9 mouse cellular contexts compared by ENCODE assay signal in genomic region chr16:17986456-17987132, GRCm38 (mm10). TPM values are rescaled to one million over a fixed set of nuclear protein-coding genes. Genes with fewer than 3 reads are reported as not detected.
DNase-seq lines count a peak whose midpoint lies in the region; ATAC-seq and TF ChIP-seq lines count a peak whose summit lies in the region.
"Had no signal": no experiment of that assay in that cellular context is flagged by ENCODE, and none has a peak within 500 bp of the region (broad histone marks: within the 10 kb centered on the region; RNA-seq: fewer than 3 reads in every experiment).

No protein-coding gene starts in this region.

- H3K79me2 ChIP-seq in MEL (ENCODE audit: control insufficient read depth, insufficient read depth, low read length, poor library complexity), result no peaks in the 10 kb centered on the region

- no peaks in the 10 kb centered on the region for H3K27me3 ChIP-seq in MEL (ENCODE audit: control insufficient read depth in 1 of 2, insufficient read depth in 2 of 2, low read length in 2 of 2)
- 0 out of 2 replicates have a peak, but pooled peaks cover 8% of the 10 kb centered on the region for H3K27me3 ChIP-seq in heart, embryonic 13.5 days (replicated peaks)
- H3K27me3 ChIP-seq in stomach, postnatal 0 days (ENCODE audit: control insufficient read depth, insufficient read depth, low read length), result no peaks in the 10 kb centered on the region
- H3K27me3 ChIP-seq: stomach, embryonic 15.5 days had no signal

- TF ChIP-seq RAD21 in MEL (IDR thresholded peaks at IDR 0.05; ENCODE audit: low read depth, low read length), result peak; percentile 91

- H3K27ac ChIP-seq in MEL (ENCODE audit: control insufficient read depth, low read depth, low read length), result no peak overlapping the region
- no peak overlapping the region for H3K27ac ChIP-seq in heart, embryonic 13.5 days (replicated peaks)
- H3K27ac ChIP-seq in stomach, postnatal 0 days (replicated peaks), result no peak overlapping the region
- H3K27ac ChIP-seq: stomach, embryonic 15.5 days had no signal

- ATAC-seq in heart, embryonic 13.5 days (ENCODE audit: extremely low read depth, insufficient number of reproducible peaks, low FRiP score, low TSS enrichment), result no peak
- peak; percentile 79 for ATAC-seq in stomach, postnatal 0 days (ENCODE audit: low FRiP score, low TSS enrichment)

- 51% methylated on average over 10 of the region's 10 CpGs for WGBS in heart, embryonic 13.5 days
- 51% methylated on average over 10 of the region's 10 CpGs for WGBS in stomach, postnatal 0 days

- H3K4me3 ChIP-seq in MEL (ENCODE audit: control insufficient read depth in 1 of 2, insufficient read depth in 1 of 2, low read depth in 2 of 2, low read length in 2 of 2), result no peak overlapping the region
- no peak overlapping the region for H3K4me3 ChIP-seq in heart, embryonic 13.5 days
- H3K4me3 ChIP-seq in stomach, postnatal 0 days (ENCODE audit: low read depth, low read length), result no peak overlapping the region
- H3K4me3 ChIP-seq: stomach, embryonic 15.5 days had no signal

- H3K4me2 ChIP-seq in heart, embryonic 13.5 days, result no peak overlapping the region
- H3K4me2 ChIP-seq in stomach, postnatal 0 days (replicated peaks; ENCODE audit: low read depth), result no peak overlapping the region
- H3K4me2 ChIP-seq: stomach, embryonic 15.5 days had no signal

- no peak for TF ChIP-seq POLR2A in MEL (IDR thresholded peaks at IDR 0.05; ENCODE audit: control insufficient read depth in 1 of 2, insufficient read depth in 1 of 2, low read depth in 1 of 2, low read length in 2 of 2, poor library complexity in 1 of 2)

- TF ChIP-seq CTCF in MEL (IDR thresholded peaks at IDR 0.05 in 2 of 3, conservative IDR thresholded peaks at IDR 0.05 in 1 of 3; ENCODE audit: control insufficient read depth in 1 of 3, insufficient read depth in 1 of 3, low read depth in 2 of 3, low read length in 3 of 3, poor library complexity in 1 of 3, severe bottlenecking in 1 of 3), result peak; percentile 87 to 92 (median 91)
- peak; percentile 91 for TF ChIP-seq CTCF in stomach, postnatal 0 days (IDR thresholded peaks at IDR 0.05; ENCODE audit: low read depth)

- H3K9ac ChIP-seq in MEL (ENCODE audit: control insufficient read depth, low read depth, low read length, poor library complexity, severe bottlenecking), result no peak overlapping the region
- 0 out of 2 replicates have a peak overlapping the region, but pooled peaks have one; percentile 25 for H3K9ac ChIP-seq in heart, embryonic 13.5 days
- H3K9ac ChIP-seq in stomach, postnatal 0 days (ENCODE audit: low read length), result no peak overlapping the region
- H3K9ac ChIP-seq: stomach, embryonic 15.5 days had no signal

- no peaks in the 10 kb centered on the region for H3K9me3 ChIP-seq in MEL (replicated peaks; ENCODE audit: insufficient read depth, low read length)
- H3K9me3 ChIP-seq in heart, embryonic 13.5 days, result peaks cover 21% of the 10 kb centered on the region
- H3K9me3 ChIP-seq in stomach, postnatal 0 days (ENCODE audit: control insufficient read depth, low read length), result 0 out of 2 replicates have a peak, but pooled peaks cover under 1% of the 10 kb centered on the region
- H3K9me3 ChIP-seq: stomach, embryonic 15.5 days had no signal

- intact Hi-C loops in heart, postnatal 25 days (cut with DNase I), result loop anchor here (1.0 to 5.0 kb wide), 3 partner anchors 59 to 129 kb away; partner anchors contain the start of genes Ess2 and Slc25a1

- DNase-seq in heart, adult 11 months, result peak; percentile 92
- no peak for DNase-seq in heart, postnatal 25 days (ENCODE audit: low spot score)
- peak; percentile 75 for DNase-seq in MEL (ENCODE audit: low read depth, low spot score)
- peak; percentile 78 to 83 for DNase-seq in cerebellum, postnatal 10 days
- DNase-seq in layer of hippocampus, postnatal 25 days (ENCODE audit: extremely low spot score in 1 of 2, low spot score in 1 of 2), result peak; percentile 20 to 57
- peak; percentile 59 for DNase-seq in mesoderm, embryonic 11.5 days (ENCODE audit: low read depth, low spot score)
- peak; percentile 74 for DNase-seq in stomach, postnatal 0 days (ENCODE audit: low spot score)

- no peak for TF ChIP-seq EP300 in MEL (IDR thresholded peaks at IDR 0.05; ENCODE audit: low read depth in 1 of 2, low read length in 2 of 2)
- no peak for TF ChIP-seq EP300 in stomach, postnatal 0 days (optimal IDR thresholded peaks at IDR 0.05)

- H3K36me3 ChIP-seq in MEL (ENCODE audit: control insufficient read depth in 1 of 2, insufficient read depth in 2 of 2, low read length in 2 of 2), result no peaks in the 10 kb centered on the region
- H3K36me3 ChIP-seq in heart, embryonic 13.5 days, result no peaks in the 10 kb centered on the region
- no peaks in the 10 kb centered on the region for H3K36me3 ChIP-seq in stomach, postnatal 0 days (ENCODE audit: control insufficient read depth, insufficient read depth, low read length)
- H3K36me3 ChIP-seq: stomach, embryonic 15.5 days had no signal

- peaks cover 0 to 5% of the 10 kb centered on the region in 2 experiments; a peak in 2 of 4 replicates for H3K4me1 ChIP-seq in MEL (ENCODE audit: control insufficient read depth in 1 of 2, insufficient read depth in 2 of 2, low read length in 2 of 2)
- H3K4me1 ChIP-seq in heart, embryonic 13.5 days, result peaks cover 7% of the 10 kb centered on the region
- no peaks in the 10 kb centered on the region for H3K4me1 ChIP-seq in stomach, postnatal 0 days (replicated peaks; ENCODE audit: control insufficient read depth, insufficient read depth)
- H3K4me1 ChIP-seq: stomach, embryonic 15.5 days had no signal

TF ChIP-seq in MEL, 35 proteins besides CTCF, POLR2A, EP300 and RAD21:
- TF ChIP-seq MAX (IDR thresholded peaks at IDR 0.05; ENCODE audit: low read length), result no peak
- TF ChIP-seq ZNF384 (IDR thresholded peaks at IDR 0.05; ENCODE audit: low read depth, low read length), result 0 out of 2 replicates have a peak, but pooled peaks have one; percentile 21
- peak; percentile 94 for TF ChIP-seq SMC3 (IDR thresholded peaks at IDR 0.05; ENCODE audit: low read depth, low read length)
- TF ChIP-seq UBTF (IDR thresholded peaks at IDR 0.05; ENCODE audit: borderline replicate concordance, insufficient read depth, low read depth, low read length), result no peak
- 0 out of 2 replicates have a peak, but pooled peaks have one; percentile 49 for TF ChIP-seq MYC (IDR thresholded peaks at IDR 0.05; ENCODE audit: low read depth, low read length)
- TF ChIP-seq HCFC1 (IDR thresholded peaks at IDR 0.05; ENCODE audit: low read depth, low read length), result no peak
- TF ChIP-seq MXI1 (IDR thresholded peaks at IDR 0.05; ENCODE audit: low read depth, low read length), result no peak
- peak; percentile 91 for TF ChIP-seq ZC3H11A (IDR thresholded peaks at IDR 0.05; ENCODE audit: low read depth, low read length)

RNA-seq across cellular contexts. Expression of gene Vpreb2, which starts 6.4 kb away (rescaled TPM):
- total RNA-seq in heart, postnatal 25 days (2021), result not detected
- not detected in 2 replicates for total RNA-seq in MEL (2012; rRNA removed)
- not detected for polyA plus RNA-seq in MEL (2012; ENCODE audit: insufficient read depth in 1 of 2, insufficient read length in 2 of 2, low read depth in 1 of 2, low replicate concordance in 2 of 2, missing spikeins in 1 of 2)
- not detected in 2 replicates for polyA plus RNA-seq in heart, embryonic 13.5 days (2015; fragmentation: Nextera tagmentation; extraction: Ambion mirVana)
- not detected for total RNA-seq in layer of hippocampus, postnatal 25 days (2021)
- not detected in 2 replicates for polyA plus RNA-seq in stomach, postnatal 0 days (2015; fragmentation: Nextera tagmentation; extraction: Ambion mirVana)

RNA-seq across cellular contexts. Expression of gene Slc25a1, which starts 58.6 kb away (rescaled TPM):
- total RNA-seq in heart, postnatal 25 days (2021), result 10 to 100 TPM in 1 of 2 experiments, 1 to 10 TPM in 1; 7.1 to 14.8 TPM
- 102 and 114 TPM in 2 replicates for total RNA-seq in MEL (2012; rRNA removed)
- polyA plus RNA-seq in MEL (2012; ENCODE audit: insufficient read depth in 1 of 2, insufficient read length in 2 of 2, low read depth in 1 of 2, low replicate concordance in 2 of 2, missing spikeins in 1 of 2), result 100 to 1,000 TPM in 1 of 2 experiments, not detected in 1; 184 TPM
- 34.8 and 38.0 TPM in 2 replicates for polyA plus RNA-seq in heart, embryonic 13.5 days (2015; fragmentation: Nextera tagmentation; extraction: Ambion mirVana)
- 10 to 100 TPM; 52.6 to 53.5 TPM for total RNA-seq in layer of hippocampus, postnatal 25 days (2021)
- polyA plus RNA-seq in stomach, postnatal 0 days (2015; fragmentation: Nextera tagmentation; extraction: Ambion mirVana), result 219 and 245 TPM in 2 replicates
